Mouse (Mus musculus) hindbrain, postnatal 0 days (tissue): ENCODE measurements at regions not wholly inside any gene's neighbourhood (a gene's known extent, or its start where the extent isn't known, plus 50 kb on each side); places are given as distances from the start of the nearest gene placed in this dataset.
"Not testable (repeated sequence)": the region's sequence is repeated elsewhere in the genome, so short reads cannot be mapped to it uniquely, and the experiment has no call there.

Source experiments
- ATAC-seq: fragments of 200-750 bp; cut with Nextera tagmentation; 2 replicates; pipeline ENCODE4 v1.8.0; 2017; ENCODE audit warnings: mild to moderate bottlenecking, moderate TSS enrichment, moderate library complexity
- DNase-seq: peaks from one replicate; pipeline ENCODE4 v3.0.0-alpha.2; 2015; ENCODE audit warnings: low spot score
- H3K27ac ChIP-seq: fragments of 300-500 bp; sonication (generic); 2 replicates; pipeline ENCODE4 v1.5.1; 2014; ENCODE audit warnings: mild to moderate bottlenecking
- H3K27me3 ChIP-seq: fragments of 300-500 bp; sonication (generic); 2 replicates; pipeline ENCODE4 v1.6.1; 2014; ENCODE audit warnings: low read length, mixed read lengths; ENCODE audit not compliant: insufficient read depth
- H3K36me3 ChIP-seq: fragments of 300-500 bp; sonication (generic); 2 replicates; pipeline ENCODE4 v1.6.1; 2014; ENCODE audit warnings: low read length, mixed read lengths; ENCODE audit not compliant: insufficient read depth
- H3K4me1 ChIP-seq: fragments of 300-500 bp; sonication (generic); 2 replicates; pipeline ENCODE4 v1.6.1; 2014; ENCODE audit warnings: antibody characterized with exemption, low read length, mixed read lengths; ENCODE audit not compliant: insufficient read depth
- H3K4me2 ChIP-seq: fragments of 300-500 bp; sonication (generic); 2 replicates; pipeline ENCODE4 v1.6.1; 2014; ENCODE audit warnings: low read depth, mild to moderate bottlenecking, low read length, moderate library complexity, mixed read lengths
- H3K4me3 ChIP-seq: fragments of 300-500 bp; sonication (generic); 2 replicates; pipeline ENCODE4 v1.5.1; 2014; ENCODE audit warnings: low read length
- H3K9ac ChIP-seq: fragments of 300-500 bp; sonication (generic); replicated peaks from 2 replicates; pipeline ENCODE4 v1.6.1; 2014; ENCODE audit warnings: mild to moderate bottlenecking, low read length, moderate library complexity, mixed read lengths
- H3K9me3 ChIP-seq: fragments of 300-500 bp; sonication (generic); 2 replicates; pipeline ENCODE4 v1.6.1; 2016; ENCODE audit warnings: low read length, mixed read lengths
- CTCF ChIP-seq: IDR thresholded peaks from 2 replicates; pipeline ENCODE4 v1.5.1; 2016; ENCODE audit warnings: antibody characterized with exemption, control low read depth, low read depth
- WGBS: fragments of 180-500 bp; shearing (Covaris S2); extraction: QIAGEN DNeasy Blood & Tissue Kit; methylation state at CpG from one replicate; pipeline ENCODE4 v1.1.7; 2014; 5-methylcytosine and 5-hydroxymethylcytosine counted together

DNA sequence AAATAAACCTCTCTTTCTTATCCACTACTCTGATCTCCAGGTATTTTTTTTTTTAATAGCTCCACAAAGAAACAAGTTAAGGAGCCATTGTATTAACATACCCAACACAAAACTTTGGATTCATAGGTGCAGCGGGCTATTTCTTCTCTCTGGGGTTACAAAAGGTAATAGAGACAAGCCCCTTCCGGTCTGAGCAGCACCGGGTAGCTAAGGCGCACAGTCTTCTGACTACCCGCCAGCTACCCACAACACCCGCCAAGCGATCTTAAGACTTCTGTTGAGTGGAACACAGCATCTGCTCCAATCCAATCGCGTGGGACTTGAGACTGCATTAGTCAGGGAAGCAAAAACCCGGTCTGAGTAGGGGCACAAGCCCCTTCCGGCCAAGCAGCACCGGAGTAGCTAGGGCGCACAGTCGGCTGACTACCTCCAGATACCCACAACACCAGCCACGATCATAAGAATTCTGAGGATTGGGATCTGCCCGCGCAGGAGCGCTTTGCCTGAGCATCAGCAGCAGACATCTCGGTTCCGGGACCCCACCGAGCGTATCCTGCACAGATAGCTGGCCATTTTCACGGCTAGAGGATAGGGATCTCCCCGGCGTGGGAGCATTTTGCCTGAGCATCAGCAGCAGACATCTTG lies 2463.9 kb downstream of the Gm37988 start:
- H3K9ac ChIP-seq, result not testable (repeated sequence)

GRCm38 (mm10) chr1:7298921-7299685 lies 2491.4 kb downstream of the Gm37988 start:
- 90% methylated on average over 9 of the region's 9 CpGs for WGBS
- not testable (repeated sequence) for H3K27ac ChIP-seq, ATAC-seq, H3K36me3 ChIP-seq, H3K4me2 ChIP-seq, H3K4me1 ChIP-seq, H3K4me3 ChIP-seq, DNase-seq, H3K9ac ChIP-seq, H3K27me3 ChIP-seq, H3K9me3 ChIP-seq

More for the DNA sequence above, 2463.9 kb downstream of the Gm37988 start:
- H3K9me3 ChIP-seq, H3K4me1 ChIP-seq, H3K4me2 ChIP-seq, H3K27ac ChIP-seq, H3K4me3 ChIP-seq, H3K27me3 ChIP-seq, H3K36me3 ChIP-seq, ATAC-seq, DNase-seq: not testable (repeated sequence)
- 91% methylated on average over 25 of the region's 25 CpGs for WGBS

GRCm38 (mm10) chr1:7308952-7309617 lies 2501.4 kb downstream of the Gm37988 start:
- Histone ChIP-seq H3K9ac (no peak overlapping the region), H3K4me2 (no peak overlapping the region), H3K4me3 (no peak overlapping the region), H3K36me3 (no peaks in the 10 kb centered on the region), H3K27ac (no peak overlapping the region), H3K9me3 (no peaks in the 10 kb centered on the region), H3K4me1 (no peaks in the 10 kb centered on the region), H3K27me3 (no peaks in the 10 kb centered on the region)
- no peak for TF ChIP-seq CTCF
- ATAC-seq (peak; percentile 24; the same call in 1 of the 2 replicates), DNase-seq (no peak)
- WGBS, result 33% methylated on average over 5 of the region's 5 CpGs

- not testable (repeated sequence) for ATAC-seq, DNase-seq, H3K9ac ChIP-seq, H3K4me3 ChIP-seq, H3K27me3 ChIP-seq, H3K27ac ChIP-seq, H3K36me3 ChIP-seq, H3K9me3 ChIP-seq, H3K4me2 ChIP-seq, H3K4me1 ChIP-seq
- 69% methylated on average over 6 of the region's 6 CpGs for WGBS
These were observed 2504.7 kb downstream of the Gm37988 start for GRCm38 (mm10) chr1:7312401-7312800.

DNA sequence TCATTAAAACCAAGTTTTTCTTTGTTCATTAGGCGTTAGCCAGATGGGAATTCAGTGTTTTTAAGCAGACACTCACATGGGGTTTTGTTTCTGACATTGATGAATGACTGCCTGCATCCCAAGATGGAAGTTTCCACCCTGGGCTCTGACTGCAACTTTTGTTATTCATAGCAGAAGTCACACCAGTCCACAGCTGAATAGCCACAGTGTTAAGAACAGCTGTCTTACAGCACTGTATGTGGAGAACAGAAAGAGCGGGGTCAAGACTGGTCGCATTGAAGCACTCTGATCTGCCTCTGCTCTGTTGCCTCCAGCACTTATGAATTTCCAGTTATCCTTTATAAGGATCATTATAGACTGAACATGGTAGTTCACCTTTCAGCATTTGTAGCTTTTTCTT lies 2505.8 kb downstream of the Gm37988 start:
- Histone ChIP-seq H3K9me3 (no peaks in the 10 kb centered on the region), H3K4me3 (no peak overlapping the region), H3K4me2 (no peak overlapping the region), H3K9ac (no peak overlapping the region), H3K27me3 (no peaks in the 10 kb centered on the region), H3K27ac (no peak overlapping the region), H3K4me1 (no peaks in the 10 kb centered on the region), H3K36me3 (no peaks in the 10 kb centered on the region)
- TF ChIP-seq CTCF, result no peak
- 26% methylated on average over 3 of the region's 3 CpGs for WGBS
- DNase-seq (no peak), ATAC-seq (no peak)

DNA sequence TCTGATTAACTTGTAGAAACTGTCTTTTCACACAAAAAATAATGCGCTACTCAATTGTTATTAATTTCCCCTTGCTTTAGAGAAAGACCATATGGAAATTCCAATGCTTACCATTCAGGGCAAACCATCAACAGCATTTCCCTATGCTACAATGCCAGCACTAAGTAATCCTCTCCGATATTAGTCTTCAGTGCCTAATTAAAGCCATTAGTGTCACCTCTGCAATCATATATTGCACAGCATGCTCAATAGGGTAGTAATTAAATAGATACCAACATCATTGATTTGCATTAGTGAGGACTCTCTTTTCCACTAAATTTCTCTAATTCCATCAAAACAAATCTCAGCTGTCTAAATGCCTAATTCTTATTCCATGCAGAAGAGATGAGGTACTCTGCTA lies 2511.2 kb downstream of the Gm37988 start:
- Histone ChIP-seq H3K4me3 (no peak overlapping the region), H3K4me2 (no peak overlapping the region), H3K36me3 (no peaks in the 10 kb centered on the region), H3K9me3 (no peaks in the 10 kb centered on the region), H3K4me1 (no peaks in the 10 kb centered on the region), H3K27ac (no peak overlapping the region), H3K27me3 (no peaks in the 10 kb centered on the region), H3K9ac (no peak overlapping the region)
- no peak for DNase-seq
- TF ChIP-seq CTCF, result no peak
- ATAC-seq, result no peak
- 54% methylated on average over 2 of the region's 2 CpGs for WGBS

DNA sequence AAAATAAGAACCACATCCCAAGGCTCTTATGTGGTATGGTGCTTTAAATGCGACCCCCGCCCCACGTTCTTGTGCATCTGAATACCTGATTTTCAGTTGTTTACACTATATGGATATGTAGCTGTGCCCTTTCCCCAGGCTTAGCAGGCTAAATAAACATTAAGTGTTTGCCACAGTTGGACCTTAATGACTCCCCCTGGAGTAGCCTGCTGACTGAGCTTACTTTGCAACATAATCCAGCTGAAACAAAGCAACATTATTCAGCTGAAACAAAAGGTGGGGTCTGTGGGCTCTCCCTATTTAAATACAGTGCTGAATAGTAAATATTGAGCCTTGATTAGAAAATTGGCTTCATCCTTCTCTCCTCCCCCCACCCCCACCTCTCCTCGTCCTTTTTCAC lies 2511.6 kb downstream of the Gm37988 start:
- Histone ChIP-seq H3K4me2 (no peak overlapping the region), H3K27me3 (no peaks in the 10 kb centered on the region), H3K4me1 (no peaks in the 10 kb centered on the region), H3K9me3 (no peaks in the 10 kb centered on the region), H3K36me3 (no peaks in the 10 kb centered on the region), H3K4me3 (no peak overlapping the region), H3K9ac (no peak overlapping the region), H3K27ac (no peak overlapping the region)
- DNase-seq (no peak), ATAC-seq (no peak)
- WGBS, result 18% methylated on average over 4 of the region's 4 CpGs
- TF ChIP-seq CTCF, result no peak
